Mouse (Mus musculus) limb, embryonic 11.5 days (tissue): ENCODE measurements at regions not wholly inside any gene's neighbourhood (a gene's known extent, or its start where the extent isn't known, plus 50 kb on each side); places are given as distances from the start of the nearest gene placed in this dataset.

Experiments used
- ATAC-seq: fragments of 200-750 bp; cut with Nextera tagmentation; 2 replicates; pipeline ENCODE4 v1.8.0; 2017; ENCODE audit warnings: low read depth; ENCODE audit not compliant: insufficient number of reproducible peaks, low FRiP score, low TSS enrichment
- DNase-seq: peaks from one replicate; pipeline ENCODE4 v3.0.0-alpha.2; 2015; ENCODE audit warnings: low spot score
- H3K27ac ChIP-seq: fragments of 300-500 bp; sonication (generic); replicated peaks from 2 replicates; pipeline ENCODE4 v1.5.1; 2014; ENCODE audit warnings: low read depth, mild to moderate bottlenecking, low read length
- H3K27me3 ChIP-seq: fragments of 300-500 bp; sonication (generic); 2 replicates; pipeline ENCODE4 v1.6.1; 2014; ENCODE audit warnings: mild to moderate bottlenecking, low read length, mixed read lengths; ENCODE audit not compliant: control insufficient read depth, insufficient read depth
- H3K36me3 ChIP-seq: fragments of 300-500 bp; sonication (generic); 2 replicates; pipeline ENCODE4 v1.6.1; 2014; ENCODE audit warnings: mild to moderate bottlenecking, low read length, moderate library complexity, mixed read lengths; ENCODE audit not compliant: control insufficient read depth, insufficient read depth
- H3K4me1 ChIP-seq: fragments of 300-500 bp; sonication (generic); 2 replicates; pipeline ENCODE4 v1.6.1; 2014; ENCODE audit warnings: low read length, mixed read lengths; ENCODE audit not compliant: control insufficient read depth, insufficient read depth
- H3K4me2 ChIP-seq: fragments of 300-500 bp; sonication (generic); 2 replicates; pipeline ENCODE4 v1.6.1; 2014; ENCODE audit warnings: low read depth, mild to moderate bottlenecking, moderate library complexity; ENCODE audit not compliant: severe bottlenecking
- H3K4me3 ChIP-seq: fragments of 300-500 bp; sonication (generic); 2 replicates; pipeline ENCODE4 v1.5.1; 2014; ENCODE audit warnings: low read depth, low read length
- H3K9ac ChIP-seq: fragments of 300-500 bp; sonication (generic); 2 replicates; pipeline ENCODE4 v1.6.1; 2014; ENCODE audit warnings: mild to moderate bottlenecking, low read length
- H3K9me3 ChIP-seq: fragments of 300-500 bp; sonication (generic); 2 replicates; pipeline ENCODE4 v1.6.1; 2016; ENCODE audit warnings: low read length; ENCODE audit not compliant: control insufficient read depth
- WGBS: fragments of 180-500 bp; shearing (Covaris S2); extraction: QIAGEN DNeasy Blood & Tissue Kit; methylation state at CpG from one replicate; pipeline ENCODE4 v1.1.7; 2014; 5-methylcytosine and 5-hydroxymethylcytosine counted together

- no peaks in the 10 kb centered on the region for H3K9me3 ChIP-seq
- no peaks in the 10 kb centered on the region for H3K36me3 ChIP-seq
- H3K4me3 ChIP-seq = no peak overlapping the region
- ATAC-seq (no peak), DNase-seq (no peak)
- no peak overlapping the region for H3K27ac ChIP-seq
- no peaks in the 10 kb centered on the region for H3K4me1 ChIP-seq
- H3K4me2 ChIP-seq = no peak overlapping the region
- H3K9ac ChIP-seq = no peak overlapping the region
- H3K27me3 ChIP-seq = no peaks in the 10 kb centered on the region
- WGBS = 80% methylated on average over 7 of the region's 7 CpGs
Measured at GRCm38 (mm10) chr13:102255401-102256371, 437.7 kb upstream of the Cd180 start.

GRCm38 (mm10) chr13:102258207-102258606 is 435.2 kb upstream of the Cd180 start:
- H3K4me3 ChIP-seq = no peak overlapping the region
- no peak overlapping the region for H3K4me2 ChIP-seq
- H3K36me3 ChIP-seq = no peaks in the 10 kb centered on the region
- no peak for ATAC-seq
- H3K4me1 ChIP-seq = no peaks in the 10 kb centered on the region
- no peaks in the 10 kb centered on the region for H3K27me3 ChIP-seq
- no peak overlapping the region for H3K27ac ChIP-seq
- WGBS = 89% methylated on average over 8 of the region's 8 CpGs
- no peaks in the 10 kb centered on the region for H3K9me3 ChIP-seq
- DNase-seq = no peak
- H3K9ac ChIP-seq = no peak overlapping the region

GRCm38 (mm10) chr13:102273818-102274217 is 419.5 kb upstream of the Cd180 start:
- H3K9ac ChIP-seq = no peak overlapping the region
- no peak overlapping the region for H3K4me2 ChIP-seq
- H3K4me3 ChIP-seq = no peak overlapping the region
- WGBS = 67% methylated on average over 3 of the region's 3 CpGs
- DNase-seq = no peak
- H3K27ac ChIP-seq = no peak overlapping the region
- H3K36me3 ChIP-seq = no peaks in the 10 kb centered on the region
- H3K9me3 ChIP-seq = no peaks in the 10 kb centered on the region
- no peaks in the 10 kb centered on the region for H3K27me3 ChIP-seq
- no peaks in the 10 kb centered on the region for H3K4me1 ChIP-seq
- no peak for ATAC-seq

- WGBS = 93% methylated on average over 2 of the region's 2 CpGs
Measured at GRCm38 (mm10) chr13:102275296-102275695, 418.1 kb upstream of the Cd180 start.

GRCm38 (mm10) chr13:102276885-102277284 is 416.5 kb upstream of the Cd180 start:
- DNase-seq = no peak
- H3K27me3 ChIP-seq = no peaks in the 10 kb centered on the region

More at GRCm38 (mm10) chr13:102275296-102275695, 418.1 kb upstream of the Cd180 start:
- no peak overlapping the region for H3K4me3 ChIP-seq
- DNase-seq (no peak), ATAC-seq (no peak)
- no peak overlapping the region for H3K9ac ChIP-seq
- H3K4me1 ChIP-seq = no peaks in the 10 kb centered on the region
- no peaks in the 10 kb centered on the region for H3K27me3 ChIP-seq
- H3K9me3 ChIP-seq = no peaks in the 10 kb centered on the region
- no peaks in the 10 kb centered on the region for H3K36me3 ChIP-seq
- H3K4me2 ChIP-seq = no peak overlapping the region
- no peak overlapping the region for H3K27ac ChIP-seq

GRCm38 (mm10) chr13:102280198-102280597 is 413.2 kb upstream of the Cd180 start:
- 94% methylated on average over 3 of the region's 3 CpGs for WGBS
- no peak overlapping the region for H3K4me2 ChIP-seq
- H3K27me3 ChIP-seq = no peaks in the 10 kb centered on the region
- H3K27ac ChIP-seq = no peak overlapping the region
- H3K4me1 ChIP-seq = no peaks in the 10 kb centered on the region
- no peaks in the 10 kb centered on the region for H3K36me3 ChIP-seq
- H3K9me3 ChIP-seq = no peaks in the 10 kb centered on the region
- DNase-seq (no peak), ATAC-seq (no peak)
- H3K9ac ChIP-seq = no peak overlapping the region
- H3K4me3 ChIP-seq = no peak overlapping the region

More at GRCm38 (mm10) chr13:102276885-102277284, 416.5 kb upstream of the Cd180 start:
- no peak overlapping the region for H3K27ac ChIP-seq
- ATAC-seq = no peak
- H3K9me3 ChIP-seq = no peaks in the 10 kb centered on the region
- H3K4me3 ChIP-seq = no peak overlapping the region
- no peak overlapping the region for H3K9ac ChIP-seq
- H3K4me2 ChIP-seq = no peak overlapping the region
- no peaks in the 10 kb centered on the region for H3K36me3 ChIP-seq
- no peaks in the 10 kb centered on the region for H3K4me1 ChIP-seq

GRCm38 (mm10) chr13:102294451-102294850 is 398.9 kb upstream of the Cd180 start:
- Histone ChIP-seq H3K4me2 (no peak overlapping the region), H3K9ac (no peak overlapping the region), H3K4me3 (no peak overlapping the region), H3K36me3 (no peaks in the 10 kb centered on the region), H3K27ac (no peak overlapping the region), H3K27me3 (no peaks in the 10 kb centered on the region), H3K9me3 (no peaks in the 10 kb centered on the region), H3K4me1 (no peaks in the 10 kb centered on the region)
- DNase-seq (no peak), ATAC-seq (no peak)
- 92% methylated on average over 2 of the region's 2 CpGs for WGBS

- 83% methylated on average over 11 of the region's 11 CpGs for whole genome bisulfite sequencing
- no peak overlapping the region for H3K9ac ChIP-seq
- no peak overlapping the region for H3K4me3 ChIP-seq
- no peak overlapping the region for H3K4me2 ChIP-seq
- H3K27me3 ChIP-seq = no peaks in the 10 kb centered on the region
- ATAC-seq (no peak), DNase-seq (no peak)
- no peaks in the 10 kb centered on the region for H3K9me3 ChIP-seq
- H3K4me1 ChIP-seq = no peaks in the 10 kb centered on the region
- H3K36me3 ChIP-seq = no peaks in the 10 kb centered on the region
- no peak overlapping the region for H3K27ac ChIP-seq
Measured at GRCm38 (mm10) chr13:102295079-102295478, 398.3 kb upstream of the Cd180 start.
